Mouse (Mus musculus) spleen, adult 2 months (tissue): Measurements from ENCODE around the gene Cad.

Source experiments
- CTCF ChIP-seq: fragments of 200-500 bp; IDR thresholded peaks from 2 replicates; pipeline ENCODE4 v1.5.1; 2011; ENCODE audit warnings: mild to moderate bottlenecking, inconsistent platforms; ENCODE audit not compliant: insufficient read depth, insufficient read length, insufficient replicate concordance; ENCODE audit errors: extremely low read depth
- POLR2A ChIP-seq: fragments of 200-500 bp; IDR thresholded peaks from 2 replicates; pipeline ENCODE4 v1.6.1; 2011; ENCODE audit warnings: low read depth, low read length, inconsistent platforms

- no peak for TF ChIP-seq CTCF
- no peak for TF ChIP-seq POLR2A
These were observed 23.1 kb upstream of the Cad start for GRCm38 (mm10) chr5:31031508-31031907.
